Comparison of ENCODE assay signal across 23 mouse cellular contexts in genomic region chr3:80204821-80205220, GRCm38 (mm10).
A peak's percentile ranks its signal among the peaks of the same experiment; 100 is the strongest.
DNase-seq lines count a peak whose midpoint lies in the region; TF ChIP-seq lines count a peak whose summit lies in the region.
"Had no signal": no experiment of that assay in that cellular context is flagged by ENCODE, and none has a peak within 500 bp of the region (broad histone marks: within the 10 kb centered on the region; RNA-seq: fewer than 3 reads in every experiment).

No protein-coding gene starts in this region.

- WGBS in olfactory bulb, adult 2 months = 44% methylated on average over 1 of the region's 1 CpGs

- DNase-seq in adrenal gland, adult 2 months = peak; percentile 60
- no peak for DNase-seq in adrenal gland, postnatal 4 days (ENCODE audit: low spot score in 2 of 2)
- DNase-seq in left cerebral cortex, adult 2 months (ENCODE audit: extremely low spot score in 1 of 2, low spot score in 2 of 2) = no peak
- no peak for DNase-seq in left cerebral cortex, postnatal 36 days (ENCODE audit: low spot score in 2 of 2)
- peak; percentile 19 for DNase-seq in gonadal fat pad, adult 2 months (ENCODE audit: low read depth)
- DNase-seq in thymus, postnatal 10 days (ENCODE audit: low spot score in 2 of 2) = no peak
- DNase-seq in kidney, adult 11 months = no peak
- DNase-seq: cerebellum, adult 2 months; cerebellum, postnatal 25 days; gastrocnemius, postnatal 14 days; kidney, postnatal 36 days; left cerebral cortex, postnatal 4 days; liver; liver, postnatal 0 days; lung, postnatal 14 days; right cerebral cortex, postnatal 14 days; thymus, postnatal 14 days had no signal

- no peak for TF ChIP-seq POLR2A in olfactory bulb, adult 2 months (IDR thresholded peaks at IDR 0.05; ENCODE audit: insufficient read depth, low read depth, low read length)

- TF ChIP-seq CTCF in left cerebral cortex, adult 2 months (IDR thresholded peaks at IDR 0.05) = no peak
- no peak for TF ChIP-seq CTCF in olfactory bulb, adult 2 months (IDR thresholded peaks at IDR 0.05; ENCODE audit: insufficient read depth, low read depth, low read length)

- intact Hi-C loops in left cerebral cortex, adult 2 months (cut with DNase I) = loop anchor here (2.0 to 5.0 kb wide), 3 partner anchors 44 to 342 kb away; no protein-coding TSS in a partner anchor
- intact Hi-C loops in left cerebral cortex, postnatal 36 days (cut with DNase I) = loop anchor here (5.0 kb wide), 2 partner anchors 217 to 337 kb away; no protein-coding TSS in a partner anchor

- no peaks in the 10 kb centered on the region for H3K4me1 ChIP-seq in olfactory bulb, adult 2 months (ENCODE audit: control insufficient read depth, insufficient read depth, low read length)
- H3K4me1 ChIP-seq: hindbrain, embryonic 12.5 days; kidney, embryonic 15.5 days had no signal

- no peak overlapping the region for H3K4me3 ChIP-seq in left cerebral cortex, adult 2 months
- no peak overlapping the region for H3K4me3 ChIP-seq in olfactory bulb, adult 2 months (ENCODE audit: insufficient read depth, low read depth, low read length)
- H3K4me3 ChIP-seq: forebrain, embryonic 15.5 days; hindbrain, embryonic 12.5 days; kidney, embryonic 15.5 days; midbrain, embryonic 12.5 days; neural tube, embryonic 15.5 days had no signal

- peak overlapping the region; percentile 90 for H3K27ac ChIP-seq in left cerebral cortex, adult 2 months
- 0 out of 2 replicates have a peak overlapping the region, but pooled peaks have one; percentile 37 for H3K27ac ChIP-seq in olfactory bulb, adult 2 months (ENCODE audit: insufficient read depth, low read depth, low read length)
- H3K27ac ChIP-seq: forebrain, embryonic 15.5 days; hindbrain, embryonic 12.5 days; kidney, embryonic 15.5 days; midbrain, embryonic 12.5 days; neural tube, embryonic 15.5 days had no signal

Comparison
In these comparisons a context has a peak if more than half of its experiments do, and no peak if none do; other contexts are left out.
1. DNase-seq: peak in adrenal gland, adult 2 months (single experiment) and gonadal fat pad, adult 2 months (single experiment); none in adrenal gland, postnatal 4 days (0 of 2), left cerebral cortex, adult 2 months (0 of 2), left cerebral cortex, postnatal 36 days (0 of 2), thymus, postnatal 10 days (0 of 2) and kidney, adult 11 months (single experiment).